ENCODE assay signal across 18 mouse cellular contexts in the genomic region with DNA sequence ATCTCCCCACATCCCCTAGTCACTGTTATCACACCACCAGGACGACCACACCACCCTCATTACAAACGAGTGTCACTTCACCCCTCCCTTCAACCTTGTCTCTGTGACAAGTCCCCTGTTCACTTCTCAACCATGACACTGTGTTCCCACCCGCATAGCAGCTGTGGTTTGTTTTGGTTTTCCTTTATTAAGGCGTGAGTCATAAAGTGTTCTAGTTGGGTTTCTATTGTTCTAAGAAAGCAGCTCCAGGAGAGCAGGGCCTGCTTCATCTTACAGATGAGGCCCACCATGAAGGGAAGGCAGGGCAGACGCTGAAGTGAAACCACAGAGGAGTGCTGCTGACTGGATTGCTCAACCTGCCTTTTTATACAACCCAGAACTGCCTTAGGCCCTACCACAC.
A peak's percentile ranks its signal among the peaks of the same experiment; 100 is the strongest.
DNase-seq lines count a peak whose midpoint lies in the region; ATAC-seq and TF ChIP-seq lines count a peak whose summit lies in the region.
"Had no signal": no experiment of that assay in that cellular context is flagged by ENCODE, and none has a peak within 500 bp of the region (broad histone marks: within the 10 kb centered on the region; RNA-seq: fewer than 3 reads in every experiment).

No protein-coding gene starts in this region.

- WGBS in midbrain, embryonic 13.5 days, result 69% methylated on average over 5 of the region's 5 CpGs
- WGBS in midbrain, embryonic 11.5 days, result 78% methylated on average over 5 of the region's 5 CpGs
- 76% methylated on average over 5 of the region's 5 CpGs for WGBS in cerebellum, adult 2 months

- H3K9ac ChIP-seq in midbrain, embryonic 13.5 days (replicated peaks), result no peak overlapping the region
- H3K9ac ChIP-seq in midbrain, embryonic 11.5 days (ENCODE audit: low read length), result no peak overlapping the region
- H3K9ac ChIP-seq in ES-E14 (ENCODE audit: insufficient read depth, low read depth, low read length, poor library complexity, severe bottlenecking), result no peak overlapping the region
- H3K9ac ChIP-seq: embryonic facial prominence, embryonic 12.5 days; heart, embryonic 15.5 days; liver, postnatal 0 days had no signal

- H3K9me3 ChIP-seq in midbrain, embryonic 13.5 days, result no peaks in the 10 kb centered on the region
- no peaks in the 10 kb centered on the region for H3K9me3 ChIP-seq in midbrain, embryonic 11.5 days (ENCODE audit: control insufficient read depth, low read length)
- H3K9me3 ChIP-seq in ES-E14 (ENCODE audit: control insufficient read depth, insufficient read depth, low read depth, low read length), result no peaks in the 10 kb centered on the region; the same call in 1 of the 2 replicates
- H3K9me3 ChIP-seq: embryonic facial prominence, embryonic 12.5 days; heart, embryonic 15.5 days; hindbrain, embryonic 10.5 days had no signal

- H3K27ac ChIP-seq in midbrain, embryonic 13.5 days, result 0 out of 2 replicates have a peak overlapping the region, but pooled peaks have one; percentile 30
- H3K27ac ChIP-seq in midbrain, embryonic 11.5 days (ENCODE audit: low read depth, low read length), result no peak overlapping the region
- peak overlapping the region; percentile 37; the same call in 1 of the 2 replicates for H3K27ac ChIP-seq in ES-E14 (ENCODE audit: insufficient read depth, low read depth, low read length, poor library complexity, severe bottlenecking)
- H3K27ac ChIP-seq in gastrocnemius, adult 2 months, result no peak overlapping the region
- H3K27ac ChIP-seq in cerebellum, adult 2 months (ENCODE audit: insufficient read depth, low read length), result no peak overlapping the region
- H3K27ac ChIP-seq: embryonic facial prominence, embryonic 12.5 days; heart, adult 2 months; heart, embryonic 15.5 days; hindbrain, embryonic 10.5 days had no signal

- TF ChIP-seq POLR2A in cerebellum, adult 2 months (IDR thresholded peaks at IDR 0.05; ENCODE audit: borderline replicate concordance, insufficient read depth, low read length), result no peak

- H3K79me2 ChIP-seq in C2C12 (ENCODE audit: control insufficient read depth, insufficient read depth), result no peaks in the 10 kb centered on the region

- no peak overlapping the region for H3ac ChIP-seq in C2C12 (ENCODE audit: control insufficient read depth, insufficient read length, low read depth)

- DNase-seq in midbrain, embryonic 11.5 days (ENCODE audit: low spot score, missing footprints), result no peak
- no peak for DNase-seq in ES-E14 (ENCODE audit: low read depth, low spot score)
- no peak for DNase-seq in gastrocnemius, adult 2 months
- DNase-seq in cerebellum, adult 2 months, result no peak
- DNase-seq: cerebellum, adult 11 months; heart, adult 2 months; kidney, postnatal 4 days; liver; liver, postnatal 0 days; lung, postnatal 14 days; right cerebral cortex, postnatal 4 days had no signal

- TF ChIP-seq CTCF in C2C12 (IDR thresholded peaks at IDR 0.05; ENCODE audit: control insufficient read depth, insufficient read depth, insufficient read length), result no peak
- TF ChIP-seq CTCF in gastrocnemius, adult 2 months (IDR thresholded peaks at IDR 0.05), result no peak
- TF ChIP-seq CTCF in cerebellum, adult 2 months (IDR thresholded peaks at IDR 0.05; ENCODE audit: borderline replicate concordance, insufficient read depth, low read depth, low read length), result no peak

- H3K4me3 ChIP-seq in midbrain, embryonic 13.5 days (replicated peaks), result no peak overlapping the region
- H3K4me3 ChIP-seq in midbrain, embryonic 11.5 days (ENCODE audit: low read depth, low read length), result no peak overlapping the region
- H3K4me3 ChIP-seq in C2C12 (ENCODE audit: insufficient read depth, poor library complexity, severe bottlenecking) (no peak overlapping the region), ES-E14 (ENCODE audit: insufficient read depth in 1 of 2, low read depth in 1 of 2, low read length in 2 of 2, poor library complexity in 1 of 2, severe bottlenecking in 1 of 2) (no peak overlapping the region)
- H3K4me3 ChIP-seq in gastrocnemius, adult 2 months, result no peak overlapping the region
- no peak overlapping the region for H3K4me3 ChIP-seq in cerebellum, adult 2 months (replicated peaks; ENCODE audit: insufficient read depth, low read depth, low read length)
- H3K4me3 ChIP-seq: embryonic facial prominence, embryonic 12.5 days; heart, adult 2 months; heart, embryonic 15.5 days; hindbrain, embryonic 10.5 days had no signal

- in situ Hi-C loops in ES-E14 (cut with MboI; ENCODE audit: low sequenced_read_pairs in 2 of 2, unreplicated experiment in 2 of 2), result no loop called here

- H3K4me2 ChIP-seq in midbrain, embryonic 13.5 days (replicated peaks), result no peak overlapping the region
- no peak overlapping the region for H3K4me2 ChIP-seq in midbrain, embryonic 11.5 days
- H3K4me2 ChIP-seq: embryonic facial prominence, embryonic 12.5 days; heart, embryonic 15.5 days had no signal

- H3K36me3 ChIP-seq in midbrain, embryonic 13.5 days, result peaks cover 8% of the 10 kb centered on the region; the same call in 1 of the 2 replicates
- no peaks in the 10 kb centered on the region for H3K36me3 ChIP-seq in midbrain, embryonic 11.5 days (ENCODE audit: control insufficient read depth, insufficient read depth, low read length)
- H3K36me3 ChIP-seq in C2C12 (ENCODE audit: control insufficient read depth, insufficient read depth) (no peaks in the 10 kb centered on the region), ES-E14 (ENCODE audit: control insufficient read depth, insufficient read depth, low read length, poor library complexity, severe bottlenecking) (peaks cover 4% of the 10 kb centered on the region; the same call in 1 of the 2 replicates)
- H3K36me3 ChIP-seq: embryonic facial prominence, embryonic 12.5 days; heart, embryonic 15.5 days had no signal

- H3K4me1 ChIP-seq in midbrain, embryonic 13.5 days (replicated peaks), result peaks cover 34% of the 10 kb centered on the region
- peaks cover 7% of the 10 kb centered on the region for H3K4me1 ChIP-seq in midbrain, embryonic 11.5 days (ENCODE audit: control insufficient read depth, insufficient read depth, low read length)
- peaks cover 4 to 10% of the 10 kb centered on the region in 2 experiments; a peak in 3 of 4 replicates for H3K4me1 ChIP-seq in ES-E14 (ENCODE audit: control insufficient read depth in 2 of 2, insufficient read depth in 2 of 2, low read length in 2 of 2, poor library complexity in 1 of 2)
- peaks cover 11% of the 10 kb centered on the region; the same call in 1 of the 2 replicates for H3K4me1 ChIP-seq in cerebellum, adult 2 months (ENCODE audit: control insufficient read depth, insufficient read depth, low read length)
- H3K4me1 ChIP-seq: heart, embryonic 15.5 days had no signal

- ATAC-seq in midbrain, embryonic 13.5 days, result no peak
- no peak for ATAC-seq in midbrain, embryonic 11.5 days (ENCODE audit: low FRiP score)
- ATAC-seq in inflammation-experienced regulatory T-cells, adult 6 months, result peak; percentile 60
- ATAC-seq: forebrain, embryonic 16.5 days; liver, postnatal 0 days had no signal

- intact Hi-C loops in gastrocnemius, adult 2 months (cut with DNase I), result no loop called here

- H3K79me3 ChIP-seq in C2C12 (ENCODE audit: low read depth), result no peaks in the 10 kb centered on the region

- no peaks in the 10 kb centered on the region for H3K27me3 ChIP-seq in midbrain, embryonic 13.5 days
- H3K27me3 ChIP-seq in midbrain, embryonic 11.5 days (ENCODE audit: control insufficient read depth, insufficient read depth, low read length), result no peaks in the 10 kb centered on the region
- H3K27me3 ChIP-seq in C2C12 (ENCODE audit: control insufficient read depth, insufficient read depth, insufficient read length), result no peaks in the 10 kb centered on the region
- H3K27me3 ChIP-seq in cerebellum, adult 2 months (ENCODE audit: control insufficient read depth, insufficient read depth, low read length), result no peaks in the 10 kb centered on the region
- H3K27me3 ChIP-seq: embryonic facial prominence, embryonic 12.5 days; heart, embryonic 15.5 days had no signal

TF ChIP-seq in C2C12, 6 proteins besides CTCF, POLR2A, EP300 and RAD21:
- TF ChIP-seq MYOD1 (IDR thresholded peaks at IDR 0.05; ENCODE audit: control insufficient read depth, insufficient read length, low read depth), result no peak
- peak; percentile 44 for TF ChIP-seq CEBPB (IDR thresholded peaks at IDR 0.05; ENCODE audit: low read depth)
TF ChIP-seq in C2C12: peak in this region for 1.

TF ChIP-seq in ES-E14, 5 proteins besides CTCF, POLR2A, EP300 and RAD21:
- TF ChIP-seq CHD2 (IDR thresholded peaks at IDR 0.05; ENCODE audit: low read depth, low read length), result no peak
- TF ChIP-seq HCFC1 (IDR thresholded peaks at IDR 0.05; ENCODE audit: borderline replicate concordance, insufficient read depth, low read length), result no peak
- no peak for TF ChIP-seq ZNF384 (IDR thresholded peaks at IDR 0.05; ENCODE audit: low read depth, low read length)
- TF ChIP-seq ZC3H11A (IDR thresholded peaks at IDR 0.05; ENCODE audit: borderline replicate concordance, low read depth, low read length), result no peak
- no peak for TF ChIP-seq MAFK (IDR thresholded peaks at IDR 0.05; ENCODE audit: insufficient read depth, low read depth, low read length)

Comparison
In these comparisons a context has a peak if more than half of its experiments do, and no peak if none do; other contexts are left out.
1. H3K27ac ChIP-seq: peak in midbrain, embryonic 13.5 days (single experiment) and ES-E14 (single experiment); none in midbrain, embryonic 11.5 days (single experiment), gastrocnemius, adult 2 months (single experiment) and cerebellum, adult 2 months (single experiment).